Mouse (Mus musculus): ENCODE measurements at regions not wholly inside any gene's neighbourhood (a gene's known extent, or its start where the extent isn't known, plus 50 kb on each side); places are given as distances from the start of the nearest gene placed in this dataset.

- no peak overlapping the region for H3K4me3 ChIP-seq (ENCODE audit: low read length)
- no peak overlapping the region for H3K9ac ChIP-seq (ENCODE audit: low read length)
- no peaks in the 10 kb centered on the region for H3K4me1 ChIP-seq (replicated peaks; ENCODE audit: control insufficient read depth, insufficient read depth, low read length)
- no peak for ATAC-seq (ENCODE audit: low read depth)
- 81% methylated on average over 3 of the region's 3 CpGs for WGBS
- no peaks in the 10 kb centered on the region for H3K36me3 ChIP-seq (ENCODE audit: control insufficient read depth, insufficient read depth, low read length)
- no peak overlapping the region for H3K4me2 ChIP-seq (ENCODE audit: low read depth, low read length)
- no peaks in the 10 kb centered on the region for H3K27me3 ChIP-seq (ENCODE audit: control insufficient read depth, insufficient read depth, low read depth, low read length)
- H3K27ac ChIP-seq (ENCODE audit: low read length), result no peak overlapping the region
- H3K9me3 ChIP-seq (ENCODE audit: control insufficient read depth, low read length), result no peaks in the 10 kb centered on the region
Measured at GRCm38 (mm10) chr4:5098411-5098810, 305.3 kb upstream of the Impad1 start.

- Histone ChIP-seq H3K4me3 (ENCODE audit: low read length) (no peak overlapping the region), H3K4me2 (ENCODE audit: low read depth, low read length) (no peak overlapping the region), H3K9ac (ENCODE audit: low read length) (no peak overlapping the region), H3K4me1 (replicated peaks; ENCODE audit: control insufficient read depth, insufficient read depth, low read length) (0 out of 2 replicates have a peak, but pooled peaks cover 4% of the 10 kb centered on the region), H3K27ac (ENCODE audit: low read length) (no peak overlapping the region), H3K9me3 (ENCODE audit: control insufficient read depth, low read length) (no peaks in the 10 kb centered on the region; the same call in 1 of the 2 replicates), H3K27me3 (ENCODE audit: control insufficient read depth, insufficient read depth, low read depth, low read length) (no peaks in the 10 kb centered on the region), H3K36me3 (ENCODE audit: control insufficient read depth, insufficient read depth, low read length) (no peaks in the 10 kb centered on the region)
- peak; percentile 71 for ATAC-seq (ENCODE audit: low read depth)
- WGBS, result 12% methylated on average over 3 of the region's 3 CpGs
Measured at GRCm38 (mm10) chr4:5078723-5079122, 285.6 kb upstream of the Impad1 start.

- 80% methylated on average over 1 of the region's 1 CpGs for WGBS
- no peak overlapping the region for H3K4me3 ChIP-seq (ENCODE audit: low read length)
- H3K36me3 ChIP-seq (ENCODE audit: control insufficient read depth, insufficient read depth, low read length), result no peaks in the 10 kb centered on the region
Measured at GRCm38 (mm10) chr4:5074754-5075153, 281.6 kb upstream of the Impad1 start.

GRCm38 (mm10) chr4:5071243-5071642 is 278.1 kb upstream of the Impad1 start:
- Histone ChIP-seq H3K27me3 (ENCODE audit: control insufficient read depth, insufficient read depth, low read depth, low read length) (no peaks in the 10 kb centered on the region), H3K9ac (ENCODE audit: low read length) (no peak overlapping the region), H3K36me3 (ENCODE audit: control insufficient read depth, insufficient read depth, low read length) (no peaks in the 10 kb centered on the region), H3K4me3 (ENCODE audit: low read length) (no peak overlapping the region), H3K27ac (ENCODE audit: low read length) (no peak overlapping the region), H3K9me3 (ENCODE audit: control insufficient read depth, low read length) (no peaks in the 10 kb centered on the region), H3K4me1 (replicated peaks; ENCODE audit: control insufficient read depth, insufficient read depth, low read length) (no peaks in the 10 kb centered on the region; the same call in 1 of the 2 replicates), H3K4me2 (ENCODE audit: low read depth, low read length) (no peak overlapping the region)
- 82% methylated on average over 4 of the region's 4 CpGs for WGBS
- ATAC-seq (ENCODE audit: low read depth), result no peak

More at GRCm38 (mm10) chr4:5074754-5075153, 281.6 kb upstream of the Impad1 start:
- H3K4me1 ChIP-seq (replicated peaks; ENCODE audit: control insufficient read depth, insufficient read depth, low read length), result peaks cover 4% of the 10 kb centered on the region; the same call in 1 of the 2 replicates
- ATAC-seq (ENCODE audit: low read depth), result no peak
- H3K4me2 ChIP-seq (ENCODE audit: low read depth, low read length), result no peak overlapping the region
- H3K9ac ChIP-seq (ENCODE audit: low read length), result no peak overlapping the region
- no peaks in the 10 kb centered on the region; the same call in 1 of the 2 replicates for H3K9me3 ChIP-seq (ENCODE audit: control insufficient read depth, low read length)
- no peak overlapping the region for H3K27ac ChIP-seq (ENCODE audit: low read length)
- no peaks in the 10 kb centered on the region for H3K27me3 ChIP-seq (ENCODE audit: control insufficient read depth, insufficient read depth, low read depth, low read length)

- ATAC-seq (ENCODE audit: low read depth), result no peak
- Histone ChIP-seq H3K9me3 (ENCODE audit: control insufficient read depth, low read length) (no peaks in the 10 kb centered on the region), H3K27ac (ENCODE audit: low read length) (no peak overlapping the region), H3K27me3 (ENCODE audit: control insufficient read depth, insufficient read depth, low read depth, low read length) (no peaks in the 10 kb centered on the region), H3K4me2 (ENCODE audit: low read depth, low read length) (no peak overlapping the region), H3K36me3 (ENCODE audit: control insufficient read depth, insufficient read depth, low read length) (no peaks in the 10 kb centered on the region), H3K9ac (ENCODE audit: low read length) (no peak overlapping the region), H3K4me3 (ENCODE audit: low read length) (no peak overlapping the region), H3K4me1 (replicated peaks; ENCODE audit: control insufficient read depth, insufficient read depth, low read length) (no peaks in the 10 kb centered on the region)
- WGBS, result 71% methylated on average over 2 of the region's 2 CpGs
Measured at GRCm38 (mm10) chr4:5059290-5059955, 266.3 kb upstream of the Impad1 start.

- Histone ChIP-seq H3K27me3 (ENCODE audit: control insufficient read depth, insufficient read depth, low read depth, low read length) (no peaks in the 10 kb centered on the region), H3K9me3 (ENCODE audit: control insufficient read depth, low read length) (no peaks in the 10 kb centered on the region), H3K27ac (ENCODE audit: low read length) (no peak overlapping the region), H3K36me3 (ENCODE audit: control insufficient read depth, insufficient read depth, low read length) (no peaks in the 10 kb centered on the region), H3K4me3 (ENCODE audit: low read length) (no peak overlapping the region), H3K9ac (ENCODE audit: low read length) (no peak overlapping the region), H3K4me1 (replicated peaks; ENCODE audit: control insufficient read depth, insufficient read depth, low read length) (no peaks in the 10 kb centered on the region), H3K4me2 (ENCODE audit: low read depth, low read length) (no peak overlapping the region)
- 53% methylated on average over 2 of the region's 2 CpGs for WGBS
- ATAC-seq (ENCODE audit: low read depth), result no peak
Measured at GRCm38 (mm10) chr4:5029929-5030328, 236.8 kb upstream of the Impad1 start.

- H3K9ac ChIP-seq (ENCODE audit: low read length), result no peak overlapping the region
- WGBS, result 66% methylated on average over 4 of the region's 4 CpGs
- no peak overlapping the region for H3K4me3 ChIP-seq (ENCODE audit: low read length)
- no peaks in the 10 kb centered on the region for H3K9me3 ChIP-seq (ENCODE audit: control insufficient read depth, low read length)
- no peak overlapping the region for H3K27ac ChIP-seq (ENCODE audit: low read length)
- H3K4me2 ChIP-seq (ENCODE audit: low read depth, low read length), result no peak overlapping the region
- H3K4me1 ChIP-seq (replicated peaks; ENCODE audit: control insufficient read depth, insufficient read depth, low read length), result no peaks in the 10 kb centered on the region
- H3K36me3 ChIP-seq (ENCODE audit: control insufficient read depth, insufficient read depth, low read length), result no peaks in the 10 kb centered on the region
- H3K27me3 ChIP-seq (ENCODE audit: control insufficient read depth, insufficient read depth, low read depth, low read length), result no peaks in the 10 kb centered on the region
- no peak for ATAC-seq (ENCODE audit: low read depth)
Measured at GRCm38 (mm10) chr4:4987491-4987890, 194.3 kb upstream of the Impad1 start.

GRCm38 (mm10) chr4:4983474-4984194 is 190.5 kb upstream of the Impad1 start:
- no peak for ATAC-seq (ENCODE audit: low read depth)
- H3K36me3 ChIP-seq (ENCODE audit: control insufficient read depth, insufficient read depth, low read length), result no peaks in the 10 kb centered on the region
- no peaks in the 10 kb centered on the region for H3K27me3 ChIP-seq (ENCODE audit: control insufficient read depth, insufficient read depth, low read depth, low read length)
- H3K9me3 ChIP-seq (ENCODE audit: control insufficient read depth, low read length), result no peaks in the 10 kb centered on the region
- 54% methylated on average over 1 of the region's 1 CpGs for WGBS
- H3K4me1 ChIP-seq (replicated peaks; ENCODE audit: control insufficient read depth, insufficient read depth, low read length), result no peaks in the 10 kb centered on the region
- H3K4me3 ChIP-seq (ENCODE audit: low read length), result no peak overlapping the region
- no peak overlapping the region for H3K27ac ChIP-seq (ENCODE audit: low read length)
- H3K9ac ChIP-seq (ENCODE audit: low read length), result no peak overlapping the region
- H3K4me2 ChIP-seq (ENCODE audit: low read depth, low read length), result no peak overlapping the region

GRCm38 (mm10) chr4:4971800-4972319 is 178.7 kb upstream of the Impad1 start:
- no peaks in the 10 kb centered on the region for H3K36me3 ChIP-seq (ENCODE audit: control insufficient read depth, insufficient read depth, low read length)
- WGBS, result 50% methylated on average over 2 of the region's 2 CpGs
- no peaks in the 10 kb centered on the region for H3K27me3 ChIP-seq (ENCODE audit: control insufficient read depth, insufficient read depth, low read depth, low read length)
- H3K4me1 ChIP-seq (replicated peaks; ENCODE audit: control insufficient read depth, insufficient read depth, low read length), result no peaks in the 10 kb centered on the region
- no peak overlapping the region for H3K9ac ChIP-seq (ENCODE audit: low read length)
- H3K4me2 ChIP-seq (ENCODE audit: low read depth, low read length), result no peak overlapping the region
- no peaks in the 10 kb centered on the region for H3K9me3 ChIP-seq (ENCODE audit: control insufficient read depth, low read length)
- ATAC-seq (ENCODE audit: low read depth), result peak; percentile 51
- no peak overlapping the region for H3K4me3 ChIP-seq (ENCODE audit: low read length)
- H3K27ac ChIP-seq (ENCODE audit: low read length), result no peak overlapping the region
